Mouse (Mus musculus) CH12.LX (cell line): ENCODE measurements around the gene Fbxo28. TPM values are rescaled to one million over a fixed set of nuclear protein-coding genes. Genes with fewer than 3 reads are reported as not detected.
"Not testable (repeated sequence)": the region's sequence is repeated elsewhere in the genome, so short reads cannot be mapped to it uniquely, and the experiment has no call there.

Source experiments
- DNase-seq: peaks from one replicate; pipeline ENCODE4 v3.0.0-alpha.2; 2013; ENCODE audit errors: extremely low read depth
- H3K27ac ChIP-seq: 2 replicates; pipeline ENCODE4 v1.5.1; 2012; ENCODE audit warnings: low read depth, mild to moderate bottlenecking, control low read depth, moderate library complexity; ENCODE audit not compliant: insufficient read depth
- H3K27me3 ChIP-seq: replicated peaks from 2 replicates; pipeline ENCODE3; 2012; ENCODE audit warnings: inconsistent platforms
- H3K36me3 ChIP-seq, 2 experiments: replicated peaks in 1 of 2; 2 replicates each; pipeline versions ENCODE3 to v1.6.1; 2012; ENCODE audit warnings: inconsistent platforms in 1 of 2, low read length in 1 of 2, mild to moderate bottlenecking in 1 of 2, mixed read lengths in 1 of 2, moderate library complexity in 1 of 2; ENCODE audit not compliant: control insufficient read depth in 1 of 2, insufficient read depth in 1 of 2
- H3K4me1 ChIP-seq, 2 experiments: 2 replicates each; pipeline ENCODE4 v1.6.1; 2012; ENCODE audit warnings: inconsistent platforms in 1 of 2, moderate library complexity in 1 of 2; ENCODE audit not compliant: insufficient read depth in 2 of 2, control insufficient read depth in 1 of 2
- H3K4me2 ChIP-seq: 2 replicates; pipeline ENCODE4 v1.6.1; 2012; ENCODE audit warnings: low read depth, mild to moderate bottlenecking, control low read depth; ENCODE audit not compliant: poor library complexity, insufficient read depth, severe bottlenecking
- H3K4me3 ChIP-seq, 3 experiments: fragments of 150-350 bp in 1 of 3; sonication (generic) in 1 of 3; replicated peaks in 1 of 3; 2 replicates each; pipeline versions ENCODE3 to v1.5.1; 2011 to 2012; ENCODE audit warnings: low read depth in 2 of 3, low read length in 2 of 3, mild to moderate bottlenecking in 2 of 3, moderate library complexity in 2 of 3, control low read depth in 1 of 3, improper control_type of control experiment in 1 of 3, inconsistent platforms in 1 of 3, mixed read lengths in 1 of 3; ENCODE audit not compliant: poor library complexity in 1 of 3
- H3K79me2 ChIP-seq: replicated peaks from 2 replicates; pipeline ENCODE4 v1.6.1; 2012; ENCODE audit warnings: mild to moderate bottlenecking, moderate library complexity; ENCODE audit not compliant: control insufficient read depth, poor library complexity, insufficient read depth, severe bottlenecking; ENCODE audit errors: extremely low read depth
- H3K9ac ChIP-seq: 2 replicates; pipeline ENCODE4 v1.6.1; 2012; ENCODE audit warnings: low read depth, mild to moderate bottlenecking, control low read depth, moderate library complexity; ENCODE audit not compliant: insufficient read depth
- H3K9me3 ChIP-seq: replicated peaks from 2 replicates; pipeline ENCODE3; 2012; ENCODE audit warnings: low read length, inconsistent platforms, mixed read lengths
- CHD1 ChIP-seq: IDR thresholded peaks from 2 replicates; pipeline ENCODE4 v1.6.1; 2012; ENCODE audit warnings: low read depth, low read length, improper control_type of control experiment, inconsistent platforms
- CHD2 ChIP-seq: IDR thresholded peaks from 2 replicates; pipeline ENCODE4 v1.6.1; 2011; ENCODE audit warnings: low read length, improper control_type of control experiment
- E2F4 ChIP-seq: IDR thresholded peaks from 2 replicates; pipeline ENCODE4 v1.6.1; 2011; ENCODE audit warnings: low read depth, low read length, improper control_type of control experiment; ENCODE audit not compliant: insufficient replicate concordance
- ELF1 ChIP-seq: IDR thresholded peaks from 2 replicates; pipeline ENCODE4 v1.6.1; 2014; ENCODE audit warnings: low read depth, mild to moderate bottlenecking, inconsistent platforms, low read length, improper control_type of control experiment
- ETS1 ChIP-seq: conservative IDR thresholded peaks from 2 replicates; pipeline ENCODE4 v1.6.1; 2012; ENCODE audit warnings: low read depth, mild to moderate bottlenecking, inconsistent platforms, low read length, improper control_type of control experiment, moderate library complexity
- HCFC1 ChIP-seq: IDR thresholded peaks from 2 replicates; pipeline ENCODE4 v1.6.1; 2012; ENCODE audit warnings: low read depth, mild to moderate bottlenecking, inconsistent platforms, low read length, improper control_type of control experiment
- MAFK ChIP-seq: IDR thresholded peaks from 2 replicates; pipeline ENCODE4 v1.6.1; 2011; ENCODE audit warnings: low read length, improper control_type of control experiment; ENCODE audit not compliant: insufficient replicate concordance
- MAZ ChIP-seq: IDR thresholded peaks from 2 replicates; pipeline ENCODE4 v1.6.1; 2012; ENCODE audit warnings: low read depth, mild to moderate bottlenecking, inconsistent platforms, low read length, improper control_type of control experiment, moderate library complexity
- MEF2A ChIP-seq: IDR thresholded peaks from 2 replicates; pipeline ENCODE4 v1.6.1; 2014; ENCODE audit warnings: low read depth, mild to moderate bottlenecking, inconsistent platforms, low read length, improper control_type of control experiment, borderline replicate concordance
- MXI1 ChIP-seq: IDR thresholded peaks from 2 replicates; pipeline ENCODE4 v1.6.1; 2011; ENCODE audit warnings: mild to moderate bottlenecking, low read depth, low read length, improper control_type of control experiment
- NRF1 ChIP-seq: IDR thresholded peaks from 2 replicates; pipeline ENCODE4 v1.6.1; 2014; ENCODE audit warnings: low read depth, mild to moderate bottlenecking, inconsistent platforms, low read length, improper control_type of control experiment, moderate library complexity
- PAX5 ChIP-seq: IDR thresholded peaks from 2 replicates; pipeline ENCODE4 v1.6.1; 2012; ENCODE audit warnings: low read length, inconsistent platforms, mixed read lengths
- POLR2A ChIP-seq: IDR thresholded peaks from 2 replicates; pipeline ENCODE4 v1.6.1; 2011; ENCODE audit warnings: low read depth, mild to moderate bottlenecking, improper control_type of control experiment, low read length
- RCOR1 ChIP-seq: conservative IDR thresholded peaks from 2 replicates; pipeline ENCODE4 v1.6.1; 2012; ENCODE audit warnings: low read depth, mild to moderate bottlenecking, inconsistent platforms, low read length, improper control_type of control experiment
- SIN3A ChIP-seq: IDR thresholded peaks from 2 replicates; pipeline ENCODE4 v1.6.1; 2012; ENCODE audit warnings: low read length, improper control_type of control experiment, inconsistent platforms
- TCF12 ChIP-seq: IDR thresholded peaks from 2 replicates; pipeline ENCODE4 v1.6.1; 2014; ENCODE audit warnings: low read depth, mild to moderate bottlenecking, inconsistent platforms, low read length, improper control_type of control experiment
- USF1 ChIP-seq: IDR thresholded peaks from 2 replicates; pipeline ENCODE4 v1.6.1; 2014; ENCODE audit warnings: low read depth, mild to moderate bottlenecking, inconsistent platforms, low read length, improper control_type of control experiment
- ZC3H11A ChIP-seq: IDR thresholded peaks from 2 replicates; pipeline ENCODE4 v1.6.1; 2012; ENCODE audit warnings: low read depth, mild to moderate bottlenecking, inconsistent platforms, low read length, improper control_type of control experiment
- ZKSCAN1 ChIP-seq: IDR thresholded peaks from 2 replicates; pipeline ENCODE4 v1.6.1; 2012; ENCODE audit warnings: low read depth, inconsistent platforms, low read length, improper control_type of control experiment, borderline replicate concordance
- ZNF384 ChIP-seq: IDR thresholded peaks from 2 replicates; pipeline ENCODE4 v1.6.1; 2012; ENCODE audit warnings: low read depth, low read length, improper control_type of control experiment, inconsistent platforms
- dilution Hi-C: fragments of 300-500 bp; cut with MboI; formaldehyde crosslinking; loops from 2 replicates; pipeline ENCODE4 v1.14.3; 2020; ENCODE audit warnings: low sequenced_read_pairs; ENCODE audit not compliant: extremely low pct_unique_long_range_greater_than_20kb, extremely low pct_ligation_motif_present
- in situ Hi-C: fragments of 300-500 bp; cut with MboI; formaldehyde crosslinking; loops from 3 replicates; pipeline ENCODE4 v1.14.3; 2019; ENCODE audit warnings: low sequenced_read_pairs, low pct_ligation_motif_present, low pct_unique_long_range_greater_than_20kb, mixed read lengths
- polyA plus RNA-seq: library from polyadenylated mRNA; unstranded; fragments of >175 nt; gene quantifications from 2 replicates; pipeline ENCODE4 v1.2.1, GENCODE M21; 2012; ENCODE audit warnings: low read depth; ENCODE audit not compliant: insufficient read length
- total RNA-seq, 2 experiments: library from RNA; depleted of rRNA; stranded (reverse); fragments of 300-350 nt in 1 of 2; fragments of >200 nt in 1 of 2; gene quantifications; 2 replicates each; pipeline ENCODE4 v1.2.3; 2012 to 2014

The Fbxo28 gene
- total and polyA plus RNA-seq, 3 experiments: 11.9 to 13.3 (median 12.6) TPM

DNA sequence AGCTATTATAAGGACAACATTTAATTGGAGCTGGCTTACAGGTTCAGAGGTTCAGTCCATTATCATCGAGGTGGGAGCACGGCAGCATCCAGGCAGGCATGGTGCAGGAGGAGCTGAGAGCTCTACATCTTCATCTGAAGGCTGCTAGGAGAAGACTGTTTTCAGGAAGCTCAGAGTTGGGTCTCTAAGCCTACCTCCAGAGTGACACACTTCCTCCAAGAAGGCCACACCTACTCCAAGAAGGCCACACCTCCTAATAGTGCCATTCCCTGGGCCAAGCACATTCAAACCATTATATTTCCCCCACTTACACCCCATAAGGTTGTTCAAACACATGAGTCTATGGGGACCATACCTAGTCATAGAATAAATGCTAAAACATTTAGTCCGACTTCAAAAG is 50.7 kb downstream of the Fbxo28 start:
- H3K4me3 ChIP-seq: not testable (repeated sequence)

GRCm38 (mm10) chr1:182289781-182290180 is 51.6 kb downstream of the Fbxo28 start:
- TF ChIP-seq HCFC1: no peak
- TF ChIP-seq TCF12: no peak
- no peak for TF ChIP-seq CHD2
- TF ChIP-seq MEF2A: no peak
- TF ChIP-seq POLR2A: no peak
- TF ChIP-seq PAX5: no peak
- no peak for TF ChIP-seq NRF1
- no peak for TF ChIP-seq CHD1
- no peak for TF ChIP-seq ELF1
- no peak for TF ChIP-seq ZC3H11A
- TF ChIP-seq SIN3A: no peak
- TF ChIP-seq USF1: no peak
- no peak for TF ChIP-seq RCOR1
- TF ChIP-seq ZNF384: no peak
- TF ChIP-seq MAFK: no peak
- TF ChIP-seq E2F4: no peak
- no peak for TF ChIP-seq ZKSCAN1
- no peak for TF ChIP-seq MAZ
- TF ChIP-seq MXI1: no peak
- TF ChIP-seq ETS1: no peak
- in situ Hi-C loops: no loop called here
- Histone ChIP-seq H3K27me3 (no peaks in the 10 kb centered on the region), H3K36me3 (no peaks in the 10 kb centered on the region), H3K9ac (no peak overlapping the region), H3K9me3 (peaks cover under 1% of the 10 kb centered on the region), H3K4me3 (no peak overlapping the region), H3K4me1 (peaks cover 2 to 7% of the 10 kb centered on the region in 2 experiments; a peak in 2 of 4 replicates), H3K79me2 (no peaks in the 10 kb centered on the region), H3K4me2 (no peak overlapping the region), H3K27ac (no peak overlapping the region)
- no peak for DNase-seq
- dilution Hi-C loops: no loop called here

More for the DNA sequence above, 50.7 kb downstream of the Fbxo28 start:
- dilution Hi-C loops, H3K27me3 ChIP-seq, H3K36me3 ChIP-seq, H3K9ac ChIP-seq, H3K27ac ChIP-seq, DNase-seq, H3K79me2 ChIP-seq, H3K4me2 ChIP-seq, H3K9me3 ChIP-seq, in situ Hi-C loops, H3K4me1 ChIP-seq: not testable (repeated sequence)
